Mouse (Mus musculus): Measurements from ENCODE around the gene Cnot3.

The Cnot3 gene

DNA sequence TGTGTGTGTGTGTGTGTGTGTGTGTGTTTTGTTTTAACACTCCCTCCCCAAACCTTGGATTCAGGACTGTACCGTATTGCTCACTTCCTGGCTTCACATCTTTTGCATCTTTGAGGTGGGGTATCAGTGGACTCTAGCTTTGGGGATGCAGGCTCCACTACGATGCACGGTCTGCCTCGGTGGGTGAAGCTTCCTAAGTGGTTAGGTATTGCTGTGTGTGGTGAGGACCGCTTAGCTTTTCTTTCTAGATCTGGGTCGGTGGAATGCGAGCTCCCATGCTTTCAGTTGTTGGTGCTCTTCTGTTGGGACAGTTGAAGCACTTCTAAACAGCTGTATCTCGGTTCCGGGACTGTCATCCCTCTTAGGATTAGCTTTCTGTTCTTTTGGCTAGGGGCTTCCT is 1.1 kb downstream of the Cnot3 start:
- no peak for DNase-seq (ENCODE audit: inconsistent age in 2 of 2, low spot score in 1 of 2)

DNA sequence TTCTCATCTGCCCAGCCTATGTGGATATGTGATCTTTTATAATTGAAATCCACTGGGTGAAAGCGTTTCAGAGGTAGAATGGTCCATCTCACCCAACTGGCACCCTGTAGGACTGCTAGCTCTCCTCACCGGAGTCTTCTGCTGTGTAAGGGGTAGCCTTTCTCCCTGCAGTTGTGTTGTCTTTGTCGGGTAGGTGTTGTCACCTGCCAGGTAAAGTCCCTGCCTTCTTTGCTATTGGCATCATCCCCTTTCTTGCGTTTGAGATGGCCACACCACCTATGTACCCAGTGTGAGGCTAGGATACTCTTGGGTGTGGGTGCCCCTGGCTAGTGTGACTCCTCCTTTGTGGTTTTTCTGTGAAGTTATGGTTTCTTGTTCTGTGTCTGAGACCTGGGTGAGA is 1.6 kb downstream of the Cnot3 start:
- DNase-seq (ENCODE audit: inconsistent age in 2 of 2, low spot score in 1 of 2) = no peak

DNA sequence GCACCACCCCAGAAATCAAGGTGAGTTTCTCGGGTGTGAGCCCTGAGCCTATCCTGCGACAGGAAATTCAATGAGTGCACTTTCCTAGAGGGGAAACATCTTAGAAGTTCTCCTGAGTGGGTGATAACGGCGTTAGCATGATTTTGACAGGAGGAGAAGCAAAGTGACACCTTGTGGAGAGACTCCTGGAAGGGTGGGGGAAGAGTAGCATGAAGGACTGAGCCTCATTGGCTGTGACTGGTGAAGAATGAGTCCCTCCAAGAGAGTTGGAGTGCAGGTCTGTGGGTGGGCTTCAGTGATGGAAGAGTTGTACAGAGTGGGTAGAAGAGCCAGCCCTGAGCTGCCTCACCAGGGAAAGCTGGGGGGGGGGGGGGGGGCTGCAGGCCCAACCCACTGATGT is 11.9 kb downstream of the Cnot3 start:
- no peak for DNase-seq (ENCODE audit: inconsistent age in 2 of 2, low spot score in 1 of 2)

DNA sequence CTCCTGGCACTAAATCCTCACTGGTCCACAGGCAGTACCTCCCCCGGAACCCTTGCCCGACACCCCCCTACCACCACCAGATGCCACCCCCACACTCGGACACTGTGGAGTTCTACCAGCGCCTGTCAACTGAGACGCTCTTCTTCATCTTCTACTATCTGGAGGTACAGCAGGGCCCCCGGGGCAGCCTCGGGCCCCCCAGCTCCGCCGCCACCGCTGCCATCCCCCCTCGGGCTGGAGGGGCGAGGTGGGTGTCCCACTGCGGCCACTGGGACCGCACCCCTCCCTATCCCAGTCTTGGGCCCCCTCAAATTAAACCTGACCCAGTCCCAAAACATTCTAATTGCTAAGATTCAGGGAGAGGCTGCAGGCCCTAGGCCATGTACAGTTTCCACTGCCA is 13.5 kb downstream of the Cnot3 start:
- no peak for DNase-seq (ENCODE audit: inconsistent age in 2 of 2, low spot score in 1 of 2)

DNA sequence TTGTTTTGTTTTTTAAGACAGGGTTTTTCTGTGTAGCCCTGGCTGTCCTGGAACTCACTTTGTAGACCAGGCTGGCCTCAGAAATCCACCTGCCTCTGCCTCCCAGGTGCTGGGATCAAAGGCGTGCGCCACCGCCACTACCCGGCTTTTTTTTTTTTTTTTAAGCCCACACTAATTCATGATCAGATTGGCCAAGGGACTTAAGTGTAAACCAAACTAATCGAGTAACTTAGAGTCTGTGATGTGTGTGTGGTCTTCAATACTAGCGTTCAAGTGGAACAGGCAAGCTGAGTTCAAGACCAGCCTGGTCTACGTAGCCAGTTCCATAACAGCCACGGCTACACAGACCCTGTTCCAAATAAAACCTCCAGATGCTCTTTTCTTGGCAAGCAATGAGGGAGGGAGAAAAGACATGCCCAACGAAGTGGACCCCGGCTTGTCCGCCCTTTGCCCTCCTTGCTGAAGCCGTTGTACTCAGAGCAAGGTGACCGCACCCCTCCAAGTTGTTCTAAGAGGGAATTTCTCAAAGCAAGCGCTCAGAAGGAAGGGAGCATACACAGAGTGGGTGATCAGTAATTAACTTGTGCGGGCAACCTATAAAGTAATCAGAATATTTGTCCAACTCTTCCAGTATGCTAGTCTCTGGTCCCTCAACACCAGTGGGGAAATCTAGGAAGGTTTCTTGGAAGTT is 19.6 kb downstream of the Cnot3 start:
- no peak for DNase-seq (ENCODE audit: inconsistent age in 2 of 2, low spot score in 1 of 2)

DNA sequence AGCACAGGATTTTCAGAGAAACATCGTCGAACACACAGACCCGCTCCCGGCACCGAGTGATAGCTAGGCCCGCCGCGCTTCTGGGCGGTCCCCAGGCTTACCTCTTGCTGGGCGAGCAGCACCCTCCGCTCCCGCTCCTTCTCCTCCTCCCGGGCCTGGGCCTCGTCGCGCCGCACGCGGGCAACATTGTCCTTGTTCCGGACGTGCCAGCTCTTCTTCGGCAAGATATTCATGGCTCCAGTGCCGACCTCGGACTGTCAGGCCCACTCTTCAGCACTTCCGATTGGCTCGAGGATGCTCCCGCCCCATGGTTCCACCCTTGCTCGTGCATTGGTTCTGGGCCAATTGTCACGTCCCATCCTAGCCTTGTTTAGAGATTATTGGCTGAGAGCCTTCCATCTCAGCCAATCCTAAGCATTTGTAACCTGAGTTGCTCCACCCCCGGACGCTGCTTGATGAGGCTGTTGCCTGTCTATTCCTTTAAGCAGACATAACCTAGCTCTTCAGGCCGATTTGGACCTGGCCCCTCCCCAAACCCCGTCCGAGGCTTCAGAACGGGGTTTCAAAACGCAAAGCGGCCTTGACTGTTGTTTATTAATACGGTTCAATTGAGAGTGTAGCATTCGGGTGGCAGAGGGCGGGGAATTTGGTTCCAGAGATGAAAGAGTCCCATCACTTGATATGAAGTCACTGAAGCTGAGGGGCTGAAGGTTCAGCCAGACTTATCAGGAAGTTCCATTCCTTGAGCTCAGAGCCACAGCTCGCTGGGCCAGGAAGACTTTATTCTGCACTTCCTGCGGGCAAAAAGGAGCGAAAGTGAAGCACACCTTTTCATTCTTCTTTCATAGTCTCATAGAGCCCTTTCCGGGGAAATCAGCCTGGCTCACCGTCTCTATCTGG is 20.4 kb downstream of the Cnot3 start, which contains the start of gene Leng1:
Leng1 (minus strand) TSS at position 626 of the 900 bp plus-strand sequence.
- peak; percentile 98 to 99 for DNase-seq (ENCODE audit: inconsistent age in 2 of 2, low spot score in 1 of 2)

DNA sequence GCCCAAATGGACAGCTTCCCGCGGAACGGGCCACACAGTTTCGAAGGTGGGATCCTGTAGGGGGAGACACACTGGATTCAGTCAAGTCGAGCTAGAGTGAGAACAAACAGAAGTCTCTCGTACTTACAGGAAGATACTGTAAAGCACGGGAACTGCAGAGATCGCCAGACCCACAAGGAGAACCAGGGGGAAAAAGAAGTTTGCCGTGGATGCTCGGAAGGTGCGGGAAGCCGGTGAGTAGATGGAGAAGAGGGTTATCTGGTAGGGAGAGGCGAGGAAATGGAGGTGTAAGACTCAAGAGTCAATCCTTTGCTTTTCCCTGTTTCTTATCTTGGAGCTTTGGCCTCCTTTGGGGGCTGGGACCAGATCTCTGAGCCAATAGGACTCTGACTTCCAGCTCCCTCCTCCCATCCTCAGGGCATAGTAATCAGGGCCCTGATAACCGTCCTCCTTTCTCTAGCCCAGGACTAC is 21.9 kb downstream of the Cnot3 start:
- peak; percentile 64 to 82 for DNase-seq (ENCODE audit: inconsistent age in 2 of 2, low spot score in 1 of 2)

DNA sequence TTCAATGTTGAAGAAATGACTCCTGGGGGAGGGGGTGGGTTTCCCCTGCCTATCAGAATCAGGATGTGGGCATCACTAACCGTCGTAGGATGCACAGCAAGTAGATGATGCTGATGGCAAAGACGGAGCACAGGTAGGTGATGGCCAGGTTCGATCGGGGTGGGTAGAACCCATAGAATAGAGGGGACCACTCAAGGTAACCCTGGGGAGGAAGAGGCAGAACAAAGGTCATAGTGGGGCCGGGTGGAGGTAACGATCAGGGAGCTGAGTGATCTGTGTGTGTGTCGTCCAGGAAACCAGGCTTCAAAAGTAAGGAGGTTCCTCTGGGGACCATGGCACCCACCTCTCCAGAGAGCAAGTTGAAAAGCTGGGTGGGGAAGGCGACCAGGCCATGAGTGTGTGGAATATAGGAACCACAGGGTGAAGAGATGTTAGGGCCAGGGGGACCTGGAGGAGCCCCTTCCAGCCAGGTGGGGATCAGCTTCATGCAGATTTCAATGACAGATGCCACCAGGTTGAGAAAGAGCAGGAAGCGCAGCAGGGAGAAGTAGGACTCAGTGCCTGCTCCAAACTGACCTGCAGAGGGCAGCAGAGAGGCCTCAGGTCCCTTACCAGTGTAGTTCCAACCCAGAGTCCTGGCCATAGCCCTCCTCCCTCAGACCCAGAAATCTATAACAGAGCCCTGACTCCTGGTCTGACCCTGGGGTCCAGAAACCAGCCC is 29.6 kb downstream of the Cnot3 start:
- peak; percentile 74 to 92 for DNase-seq (ENCODE audit: inconsistent age in 2 of 2, low spot score in 1 of 2)

DNA sequence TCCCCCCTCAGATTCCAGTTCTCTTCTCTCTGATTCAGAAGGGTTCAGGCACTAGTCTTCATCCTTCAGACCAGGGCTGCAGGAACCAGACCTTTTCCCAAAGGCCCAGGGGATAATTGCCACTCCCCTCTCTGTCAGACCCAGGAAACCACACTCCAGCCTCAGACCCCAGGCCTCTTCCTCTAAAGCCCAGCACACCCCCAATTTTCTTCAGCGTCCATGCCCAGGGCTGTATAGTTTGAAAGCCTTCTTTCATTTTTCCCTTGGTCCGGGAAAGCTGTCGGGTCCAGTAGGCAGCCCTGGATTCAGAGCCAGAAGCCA is 30.1 kb downstream of the Cnot3 start:
- DNase-seq (ENCODE audit: inconsistent age in 2 of 2, low spot score in 1 of 2) = no peak

DNA sequence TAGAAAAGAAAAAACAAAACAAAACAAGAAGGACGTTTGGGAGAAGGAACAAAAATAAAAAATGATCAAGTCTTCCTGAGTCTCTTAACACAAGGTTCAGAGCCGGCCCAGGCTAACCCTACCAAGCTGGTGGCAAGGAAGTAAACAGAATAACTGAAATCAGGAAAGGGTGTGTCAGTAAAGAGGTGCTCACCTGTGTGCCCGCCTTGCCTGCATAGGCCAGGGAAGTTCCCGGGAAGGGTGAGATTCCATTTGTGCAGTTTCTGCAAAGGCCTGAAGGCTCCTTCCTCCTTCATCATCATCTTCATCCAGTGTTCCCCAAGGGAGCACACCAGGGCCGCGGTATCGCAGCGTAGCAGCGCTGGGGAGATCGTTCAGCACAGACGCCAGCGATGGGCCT is 31.3 kb downstream of the Cnot3 start:
- no peak for DNase-seq (ENCODE audit: inconsistent age in 2 of 2, low spot score in 1 of 2)

DNA sequence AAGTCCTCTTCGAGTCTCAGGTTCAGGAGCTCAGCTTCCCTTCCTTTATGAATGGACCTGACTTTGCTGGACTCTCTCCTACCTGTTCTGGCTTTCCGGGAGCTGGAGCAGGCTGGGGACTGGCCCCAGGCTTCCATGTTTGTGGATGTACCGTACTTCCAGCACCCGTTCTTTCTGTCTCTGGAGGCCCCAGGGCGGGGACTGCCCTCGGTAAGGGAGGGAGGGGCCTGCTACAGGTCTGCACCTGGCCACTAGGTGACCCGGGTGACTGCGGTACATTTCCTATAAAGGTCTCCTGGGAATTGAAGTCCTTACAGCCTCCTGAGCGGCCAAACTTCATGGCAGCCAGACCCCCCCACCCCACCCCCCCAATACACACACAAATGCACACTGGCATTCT is 32.3 kb downstream of the Cnot3 start, which contains the start of gene Tmc4:
Tmc4 (minus strand) TSS at position 212 of the 400 bp plus-strand sequence.
- no peak for DNase-seq (ENCODE audit: inconsistent age in 2 of 2, low spot score in 1 of 2)

DNA sequence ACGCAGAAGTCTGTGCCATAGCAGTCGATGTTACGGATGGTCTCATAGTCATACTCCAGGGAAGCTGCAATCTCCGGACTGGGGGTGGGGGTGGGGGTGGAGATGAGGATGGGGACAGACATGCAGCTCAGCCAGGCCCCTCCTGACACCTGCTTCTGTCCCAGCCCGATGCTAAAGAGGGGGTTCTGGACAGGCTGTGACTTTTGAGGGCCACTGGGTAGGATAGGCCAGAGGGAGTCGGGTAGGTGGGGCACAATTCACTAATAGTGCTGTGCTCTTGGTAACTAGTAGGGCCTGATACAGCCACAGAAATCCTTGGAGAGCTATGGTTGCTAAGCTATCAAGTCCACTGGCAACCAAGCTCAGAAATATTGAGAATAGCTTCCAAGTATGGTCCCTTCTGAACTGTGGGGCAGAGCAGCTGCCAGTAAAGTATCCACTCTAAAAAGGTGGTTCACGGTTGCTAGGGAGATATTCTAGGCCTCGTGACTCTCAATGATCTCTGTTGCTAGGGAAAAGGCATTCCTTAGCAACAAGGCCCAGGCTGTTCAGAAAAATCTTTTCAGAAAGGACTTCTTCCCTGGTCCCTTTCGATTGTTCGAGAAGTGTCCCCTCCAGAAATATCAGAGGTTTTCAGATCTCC is 39.0 kb downstream of the Cnot3 start:
- DNase-seq (ENCODE audit: inconsistent age in 2 of 2, low spot score in 1 of 2) = no peak

DNA sequence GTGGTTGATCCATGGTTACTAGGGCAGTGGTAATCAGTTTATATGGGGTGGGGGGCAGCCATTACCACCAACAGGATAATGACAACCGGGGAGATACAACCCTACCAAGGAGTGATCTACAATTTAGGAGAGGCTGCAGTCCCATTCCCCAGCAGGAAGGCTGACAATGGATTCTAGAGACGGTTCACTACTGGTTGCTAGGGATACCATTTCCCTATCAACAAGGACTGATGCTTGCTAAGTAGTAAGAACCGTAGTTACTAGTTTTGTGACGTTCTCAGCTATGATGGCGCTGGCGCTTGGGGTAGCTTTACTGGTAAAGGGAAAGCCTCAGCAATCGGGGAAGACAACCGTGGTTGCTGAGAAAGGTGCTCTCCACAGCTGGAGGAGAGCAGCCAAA is 39.6 kb downstream of the Cnot3 start:
- DNase-seq (ENCODE audit: inconsistent age in 2 of 2, low spot score in 1 of 2) = no peak

DNA sequence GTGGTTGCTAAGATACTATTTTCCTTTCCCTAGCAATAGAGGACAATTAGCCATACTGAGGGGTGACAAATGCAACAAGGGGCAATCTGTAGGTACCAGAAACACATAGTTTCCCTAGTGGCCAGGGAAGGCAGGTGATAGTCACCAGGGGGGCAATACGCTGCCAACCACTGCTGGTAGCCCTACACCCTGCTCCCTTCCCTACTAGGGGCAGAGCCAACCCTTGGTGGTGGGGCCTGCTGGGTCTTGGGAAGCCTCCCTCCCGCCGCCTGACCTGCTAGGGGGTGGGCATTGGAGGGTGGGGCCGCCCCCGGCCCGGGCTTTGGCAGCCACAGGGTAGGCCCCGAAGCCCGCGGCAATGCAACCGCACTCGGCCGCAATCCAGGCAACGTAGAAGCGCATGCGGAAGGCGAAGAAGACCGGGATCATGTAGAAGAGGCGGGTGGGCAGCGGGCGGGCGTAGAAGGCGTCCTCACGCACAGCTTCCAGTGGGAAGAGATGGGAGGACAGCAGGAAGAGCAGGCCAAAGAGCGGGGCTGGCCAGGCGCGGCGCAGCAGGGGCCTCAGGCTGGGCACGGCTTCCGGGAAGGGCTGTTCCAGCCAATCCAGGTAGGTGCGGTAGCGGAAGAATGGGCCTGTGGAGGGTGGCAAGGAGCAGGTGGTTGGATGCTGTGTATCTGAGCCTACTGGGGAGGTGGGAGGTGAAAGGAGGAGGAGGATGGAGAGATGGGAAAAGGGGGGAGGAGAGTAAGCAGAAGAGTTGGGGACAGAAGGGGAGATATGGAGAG is 40.5 kb downstream of the Cnot3 start:
- no peak for DNase-seq (ENCODE audit: inconsistent age in 2 of 2, low spot score in 1 of 2)

DNA sequence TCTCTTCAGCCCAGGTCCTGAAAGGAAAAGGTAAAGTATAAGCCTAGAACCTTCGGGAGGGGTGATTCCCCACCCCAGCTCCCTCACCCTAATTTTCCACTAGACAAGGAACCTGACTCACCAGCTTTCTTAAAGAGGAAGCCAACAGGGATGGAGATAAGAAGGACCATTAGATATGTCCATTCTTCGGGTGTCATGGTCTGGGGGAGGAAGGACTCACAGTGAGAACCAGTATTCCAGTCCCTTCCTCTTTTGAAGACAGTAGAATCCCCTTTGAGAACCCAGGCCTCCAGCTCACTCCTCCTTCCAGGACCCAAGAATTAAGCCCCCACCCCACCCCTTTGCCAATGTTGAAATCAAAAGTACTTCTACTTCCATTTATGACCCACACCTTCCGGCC is 46.9 kb downstream of the Cnot3 start:
- peak in 1 of 2 experiments; percentile 45 for DNase-seq (ENCODE audit: inconsistent age in 2 of 2, low spot score in 1 of 2)

DNA sequence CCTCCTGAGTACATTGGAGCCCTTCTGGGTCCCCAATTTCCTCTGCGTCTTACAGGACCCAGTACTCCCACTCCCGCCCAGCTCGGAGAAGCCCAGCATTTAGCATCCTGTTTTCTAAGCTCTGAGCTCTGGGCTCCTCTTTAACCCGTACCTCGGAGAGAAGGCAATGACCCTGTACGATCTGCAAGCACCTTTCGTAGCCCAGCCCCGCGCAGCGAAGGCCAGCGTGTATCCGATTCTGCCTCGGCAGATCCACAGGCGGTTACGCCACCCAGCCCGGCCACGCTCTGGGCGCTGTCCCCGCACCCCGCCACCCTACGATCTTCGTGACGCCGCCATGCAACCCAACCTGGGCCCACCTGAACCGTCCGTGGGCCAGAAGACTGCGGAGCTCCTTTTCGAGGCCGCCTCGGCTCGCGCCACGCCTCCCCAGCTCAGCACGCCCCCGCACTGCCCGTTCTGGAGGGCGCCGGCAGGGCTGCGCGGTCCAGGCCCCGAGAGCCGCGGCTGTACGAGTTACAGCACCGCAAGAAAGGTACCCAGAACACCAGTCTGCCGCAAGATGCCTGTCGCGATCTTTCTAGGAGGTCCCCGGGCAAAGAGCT is 47.4 kb downstream of the Cnot3 start, which contains the start of gene Tsen34:
Tsen34 (plus strand) TSS at position 482 of the 605 bp plus-strand sequence.
- DNase-seq (ENCODE audit: inconsistent age in 2 of 2, low spot score in 1 of 2) = no peak

DNA sequence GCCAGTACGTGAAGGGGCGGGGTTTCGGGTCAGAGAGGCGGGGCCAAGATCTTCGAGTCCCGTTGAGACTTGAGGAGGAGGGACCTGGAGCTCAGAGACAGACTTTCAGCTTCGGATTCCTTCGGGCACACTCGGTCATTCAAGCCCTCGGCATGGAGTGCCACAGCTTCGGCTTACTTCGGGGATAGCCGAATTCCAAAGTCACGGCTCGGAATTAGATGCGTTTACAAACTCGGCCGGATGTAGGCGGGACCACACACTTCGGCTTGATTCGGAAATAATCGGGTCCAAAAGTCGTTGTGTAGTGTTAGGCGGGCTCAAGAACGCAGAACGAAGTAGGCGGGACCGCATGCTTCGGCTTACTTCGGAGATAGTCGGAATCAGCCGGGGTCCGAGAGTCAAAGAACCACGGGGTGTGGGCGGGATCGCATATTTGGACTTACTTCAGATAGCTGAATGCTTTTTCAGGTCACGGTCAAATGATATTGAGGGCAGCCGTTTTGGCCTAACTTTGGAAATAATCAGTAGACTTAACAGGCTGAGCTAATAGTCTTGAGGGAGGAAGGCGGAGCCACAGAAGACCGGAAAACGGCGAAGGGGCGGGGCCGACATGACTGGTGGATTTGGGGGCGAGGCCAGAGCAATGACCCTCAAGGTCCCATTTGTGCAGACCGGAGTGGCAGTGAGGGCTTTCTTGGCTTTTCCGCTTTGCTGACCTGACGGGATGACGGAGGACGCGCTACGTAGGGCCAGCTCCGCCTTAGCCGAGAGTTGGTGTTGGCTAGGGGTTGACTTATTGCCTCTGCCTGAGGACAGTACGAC is 48.1 kb downstream of the Cnot3 start, which contains the start of gene Mboat7:
Mboat7 (minus strand) TSS at position 537 of the 822 bp plus-strand sequence.
- DNase-seq (ENCODE audit: inconsistent age in 2 of 2, low spot score in 1 of 2) = peak; percentile 97 to 99

DNA sequence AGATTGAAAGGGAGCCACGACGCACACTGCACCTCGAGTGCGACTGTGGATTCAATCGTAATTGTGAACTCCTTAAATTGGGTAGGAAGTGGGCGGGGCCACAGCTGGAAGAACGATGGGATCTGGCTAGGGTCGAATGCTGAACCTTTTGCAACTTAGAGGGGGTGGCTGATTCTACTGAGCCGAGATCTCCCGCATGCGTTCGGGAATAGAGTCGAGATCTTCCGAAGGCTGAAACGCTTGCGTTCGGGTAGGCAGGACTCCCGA is 48.7 kb downstream of the Cnot3 start:
- no peak for DNase-seq (ENCODE audit: inconsistent age in 2 of 2, low spot score in 1 of 2)
